Mouse (Mus musculus) embryonic facial prominence, embryonic 14.5 days (tissue): ENCODE measurements around the gene Slc9b1. TPM values are rescaled to one million over a fixed set of nuclear protein-coding genes. Genes with fewer than 3 reads are reported as not detected.
A peak's percentile ranks its signal among the peaks of the same experiment; 100 is the strongest.

Experiments used
- ATAC-seq: fragments of 200-750 bp; cut with Nextera tagmentation; 2 replicates; pipeline ENCODE4 v1.8.0; 2017; ENCODE audit warnings: low read depth, moderate number of reproducible peaks, moderate TSS enrichment
- DNase-seq: peaks from one replicate; pipeline ENCODE4 v3.0.0-alpha.2; 2015; ENCODE audit warnings: low spot score
- H3K27ac ChIP-seq: fragments of 300-500 bp; sonication (generic); replicated peaks from 2 replicates; pipeline ENCODE4 v1.5.1; 2014; ENCODE audit warnings: low read depth, mild to moderate bottlenecking, low read length, moderate library complexity
- H3K27me3 ChIP-seq: fragments of 300-500 bp; sonication (generic); replicated peaks from 2 replicates; pipeline ENCODE4 v1.6.1; 2014; ENCODE audit warnings: low read length; ENCODE audit not compliant: control insufficient read depth, insufficient read depth
- H3K36me3 ChIP-seq: fragments of 300-500 bp; sonication (generic); 2 replicates; pipeline ENCODE4 v1.6.1; 2014; ENCODE audit warnings: low read length, mixed read lengths; ENCODE audit not compliant: control insufficient read depth, insufficient read depth
- H3K4me1 ChIP-seq: fragments of 300-500 bp; sonication (generic); 2 replicates; pipeline ENCODE4 v1.6.1; 2014; ENCODE audit warnings: antibody characterized with exemption, low read length; ENCODE audit not compliant: control insufficient read depth, insufficient read depth
- H3K4me2 ChIP-seq: fragments of 300-500 bp; sonication (generic); 2 replicates; pipeline ENCODE4 v1.6.1; 2014; ENCODE audit warnings: low read depth, mild to moderate bottlenecking, low read length, moderate library complexity, mixed read lengths
- H3K4me3 ChIP-seq: fragments of 300-500 bp; sonication (generic); 2 replicates; pipeline ENCODE4 v1.5.1; 2014; ENCODE audit warnings: low read depth, mild to moderate bottlenecking, low read length
- H3K9ac ChIP-seq: fragments of 300-500 bp; sonication (generic); 2 replicates; pipeline ENCODE4 v1.6.1; 2014; ENCODE audit warnings: low read depth, mild to moderate bottlenecking, low read length, moderate library complexity, mixed read lengths
- H3K9me3 ChIP-seq: fragments of 300-500 bp; sonication (generic); 2 replicates; pipeline ENCODE4 v1.6.1; 2016; ENCODE audit warnings: low read length; ENCODE audit not compliant: control insufficient read depth
- WGBS: fragments of 180-500 bp; shearing (Covaris S2); extraction: QIAGEN DNeasy Blood & Tissue Kit; methylation state at CpG from one replicate; pipeline ENCODE4 v1.1.7; 2014; 5-methylcytosine and 5-hydroxymethylcytosine counted together
- polyA plus RNA-seq: library from polyadenylated mRNA; unstranded; fragments of >200 nt; fragmentation: Nextera tagmentation; extraction: Ambion mirVana; gene quantifications from 2 replicates; pipeline ENCODE4 v1.2.1, GENCODE M21; 2014

The Slc9b1 gene
- polyA plus RNA-seq: 0.20 and 0.22 TPM in 2 replicates

GRCm38 (mm10) chr3:135347739-135348264, at the start of gene Slc9b1:
Slc9b1 (plus strand) TSS chr3:135348029.
- no peak for ATAC-seq
- 77% methylated on average over 14 of the region's 14 CpGs for WGBS
- H3K4me2 ChIP-seq: no peak within 1 kb of the TSS
- H3K27ac ChIP-seq: no peak within 1 kb of the TSS
- H3K9me3 ChIP-seq: no peaks in the 10 kb centered on the region
- no peak within 1 kb of the TSS for H3K9ac ChIP-seq
- no peaks in the 10 kb centered on the region for H3K4me1 ChIP-seq
- no peak for DNase-seq
- no peaks in the 10 kb centered on the region for H3K27me3 ChIP-seq
- no peaks in the 10 kb centered on the region for H3K36me3 ChIP-seq
- H3K4me3 ChIP-seq: no peak within 1 kb of the TSS

DNA sequence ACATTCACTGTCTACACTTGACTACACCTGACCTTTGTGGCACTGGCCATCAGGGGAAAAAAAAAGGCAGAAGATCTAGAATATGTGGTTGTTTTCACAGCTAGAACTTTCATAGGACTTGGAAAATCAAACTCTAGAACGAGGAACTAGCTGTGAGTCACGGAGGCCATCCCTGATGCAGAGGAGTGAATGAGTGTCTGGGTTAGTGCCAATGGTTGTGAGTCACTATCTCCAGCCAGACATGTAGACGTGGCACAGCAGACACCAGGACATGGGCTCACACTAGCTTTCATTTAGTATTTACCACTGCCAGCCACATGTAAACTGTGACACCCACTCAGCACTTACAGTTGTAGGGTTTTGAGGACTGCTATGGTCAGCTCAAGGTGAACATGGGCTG, 49.3 kb upstream of the Slc9b1 start:
- H3K27me3 ChIP-seq: no peaks in the 10 kb centered on the region
- no peak overlapping the region for H3K4me2 ChIP-seq
- ATAC-seq (no peak), DNase-seq (no peak)
- 84% methylated on average over 3 of the region's 3 CpGs for WGBS
- H3K4me1 ChIP-seq: no peaks in the 10 kb centered on the region
- H3K4me3 ChIP-seq: no peak overlapping the region
- H3K9me3 ChIP-seq: no peaks in the 10 kb centered on the region
- H3K27ac ChIP-seq: no peak overlapping the region
- no peak overlapping the region for H3K9ac ChIP-seq
- no peaks in the 10 kb centered on the region for H3K36me3 ChIP-seq

- no peak overlapping the region for H3K27ac ChIP-seq
- no peak overlapping the region for H3K9ac ChIP-seq
- WGBS: 67% methylated on average over 6 of the region's 6 CpGs
- ATAC-seq: no peak
- H3K27me3 ChIP-seq: no peaks in the 10 kb centered on the region
- no peaks in the 10 kb centered on the region for H3K4me1 ChIP-seq
- DNase-seq: no peak
- no peaks in the 10 kb centered on the region for H3K36me3 ChIP-seq
- H3K4me2 ChIP-seq: no peak overlapping the region
- H3K9me3 ChIP-seq: no peaks in the 10 kb centered on the region
- no peak overlapping the region for H3K4me3 ChIP-seq
Observed at GRCm38 (mm10) chr3:135300081-135300480, 47.7 kb upstream of the Slc9b1 start.

- ATAC-seq (no peak), DNase-seq (no peak)
- no peaks in the 10 kb centered on the region for H3K9me3 ChIP-seq
- no peak overlapping the region for H3K4me3 ChIP-seq
- H3K4me2 ChIP-seq: no peak overlapping the region
- H3K36me3 ChIP-seq: no peaks in the 10 kb centered on the region
- no peak overlapping the region for H3K9ac ChIP-seq
- H3K27ac ChIP-seq: no peak overlapping the region
- peaks cover 8% of the 10 kb centered on the region for H3K4me1 ChIP-seq
- WGBS: 34% methylated on average over 6 of the region's 6 CpGs
- peaks cover 4% of the 10 kb centered on the region; the same call in 1 of the 2 replicates for H3K27me3 ChIP-seq
Observed at GRCm38 (mm10) chr3:135304060-135304459, 43.8 kb upstream of the Slc9b1 start.

GRCm38 (mm10) chr3:135304566-135304965, 43.3 kb upstream of the Slc9b1 start:
- Histone ChIP-seq H3K36me3 (no peaks in the 10 kb centered on the region), H3K4me3 (no peak overlapping the region), H3K4me1 (peaks cover 8% of the 10 kb centered on the region), H3K4me2 (no peak overlapping the region), H3K9ac (no peak overlapping the region), H3K27me3 (peaks cover 4% of the 10 kb centered on the region; the same call in 1 of the 2 replicates), H3K27ac (no peak overlapping the region), H3K9me3 (no peaks in the 10 kb centered on the region)
- ATAC-seq: no peak
- DNase-seq: no peak
- WGBS: 26% methylated on average over 9 of the region's 9 CpGs

DNA sequence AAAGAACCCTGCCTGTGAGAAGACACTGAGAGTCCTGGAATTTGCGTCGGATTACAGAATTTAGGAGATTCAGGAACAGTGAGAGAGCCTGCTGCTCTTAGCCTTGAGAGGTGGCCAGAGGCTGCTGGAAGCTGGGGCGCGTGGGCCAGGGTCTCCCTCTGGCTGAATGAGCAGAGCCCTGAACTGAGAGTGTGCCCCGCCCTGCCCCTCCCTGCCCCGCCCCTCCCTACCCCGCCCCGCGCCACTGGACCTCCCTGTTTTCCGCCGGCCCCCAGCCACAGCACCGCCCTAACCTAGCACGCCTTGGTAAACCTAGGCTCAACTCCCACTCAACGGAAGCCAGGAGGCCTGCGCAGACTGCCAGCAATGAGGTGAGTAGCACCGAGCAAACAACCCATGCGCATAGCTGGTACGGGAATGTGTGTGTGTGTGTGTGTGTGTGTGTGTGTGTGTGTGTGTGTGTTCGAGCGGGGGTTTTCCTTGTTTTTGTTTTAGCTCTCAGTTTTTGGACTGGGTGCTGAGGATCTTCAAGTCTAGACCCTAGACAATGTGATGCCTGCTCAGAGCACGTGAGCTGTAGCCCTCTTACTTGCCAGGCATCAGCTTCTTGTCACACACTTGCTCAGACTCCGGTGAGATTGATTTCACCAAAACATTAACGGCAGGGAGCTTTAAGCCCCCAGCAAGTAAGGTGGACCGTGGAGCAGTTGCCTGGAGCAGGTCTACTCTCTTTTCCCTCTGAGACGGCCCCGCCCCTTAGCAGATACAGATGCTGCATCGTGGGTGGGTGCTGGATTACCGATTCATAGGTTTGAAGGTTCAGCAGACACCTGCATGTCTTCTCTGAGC, 40.2 kb upstream of the Slc9b1 start, which contains the start of gene Slc9b2:
Gene Slc9b2, plus strand, starts transcription at position 290 of the 849 bp plus-strand sequence.
- ATAC-seq: peak; percentile 94
- peaks cover 4% of the 10 kb centered on the region; the same call in 1 of the 2 replicates for H3K27me3 ChIP-seq
- peak within 1 kb of the TSS; percentile 57 for H3K4me2 ChIP-seq
- H3K36me3 ChIP-seq: no peaks in the 10 kb centered on the region
- H3K9me3 ChIP-seq: no peaks in the 10 kb centered on the region
- DNase-seq: peak; percentile 69
- H3K4me1 ChIP-seq: peaks cover 8% of the 10 kb centered on the region
- no peak within 1 kb of the TSS for H3K27ac ChIP-seq
- H3K9ac ChIP-seq: peak within 1 kb of the TSS; percentile 32
- WGBS: 9% methylated on average over 22 of the region's 28 CpGs
- peak within 1 kb of the TSS; percentile 31 for H3K4me3 ChIP-seq

GRCm38 (mm10) chr3:135312916-135313491, 34.8 kb upstream of the Slc9b1 start:
- no peaks in the 10 kb centered on the region for H3K36me3 ChIP-seq
- no peak overlapping the region for H3K9ac ChIP-seq
- no peak for ATAC-seq
- no peak overlapping the region for H3K27ac ChIP-seq
- H3K4me2 ChIP-seq: no peak overlapping the region
- WGBS: 26% methylated on average over 2 of the region's 2 CpGs
- no peak for DNase-seq
- no peak overlapping the region for H3K4me3 ChIP-seq
- H3K9me3 ChIP-seq: no peaks in the 10 kb centered on the region
- no peaks in the 10 kb centered on the region for H3K27me3 ChIP-seq
- no peaks in the 10 kb centered on the region for H3K4me1 ChIP-seq

- no peak overlapping the region for H3K4me2 ChIP-seq
- no peaks in the 10 kb centered on the region for H3K36me3 ChIP-seq
- no peak overlapping the region for H3K9ac ChIP-seq
- DNase-seq (no peak), ATAC-seq (no peak)
- no peaks in the 10 kb centered on the region for H3K27me3 ChIP-seq
- no peaks in the 10 kb centered on the region for H3K9me3 ChIP-seq
- 77% methylated on average over 2 of the region's 2 CpGs for WGBS
- H3K4me1 ChIP-seq: no peaks in the 10 kb centered on the region
- H3K27ac ChIP-seq: no peak overlapping the region
- no peak overlapping the region for H3K4me3 ChIP-seq
Observed at GRCm38 (mm10) chr3:135313727-135314126, 34.1 kb upstream of the Slc9b1 start.
